Mouse (Mus musculus) heart, embryonic 12.5 days (tissue): ENCODE data around the gene Ctdsp2. TPM values are rescaled to one million over a fixed set of nuclear protein-coding genes. Genes with fewer than 3 reads are reported as not detected.
A peak's percentile ranks its signal among the peaks of the same experiment; 100 is the strongest.

Experiments
- ATAC-seq: fragments of 200-750 bp; cut with Nextera tagmentation; 2 replicates; pipeline ENCODE4 v1.8.0; 2017; ENCODE audit warnings: moderate TSS enrichment, moderate library complexity; ENCODE audit not compliant: insufficient number of reproducible peaks, low FRiP score
- H3K27ac ChIP-seq: fragments of 300-500 bp; sonication (generic); 2 replicates; pipeline ENCODE4 v1.5.1; 2016; ENCODE audit warnings: mild to moderate bottlenecking, moderate library complexity; ENCODE audit not compliant: poor library complexity, severe bottlenecking
- H3K27me3 ChIP-seq: fragments of 300-500 bp; sonication (generic); replicated peaks from 2 replicates; pipeline ENCODE4 v1.6.1; 2016; ENCODE audit warnings: mild to moderate bottlenecking, moderate library complexity
- H3K36me3 ChIP-seq: fragments of 300-500 bp; sonication (generic); 2 replicates; pipeline ENCODE4 v1.6.1; 2016; ENCODE audit warnings: mild to moderate bottlenecking, moderate library complexity
- H3K4me1 ChIP-seq: fragments of 300-500 bp; sonication (generic); replicated peaks from 2 replicates; pipeline ENCODE4 v1.6.1; 2016; ENCODE audit warnings: mild to moderate bottlenecking
- H3K4me2 ChIP-seq: fragments of 300-500 bp; sonication (generic); 2 replicates; pipeline ENCODE4 v1.6.1; 2016; ENCODE audit warnings: mild to moderate bottlenecking, moderate library complexity
- H3K4me3 ChIP-seq: fragments of 300-500 bp; sonication (generic); 2 replicates; pipeline ENCODE4 v1.5.1; 2016; ENCODE audit warnings: mild to moderate bottlenecking
- H3K9ac ChIP-seq: fragments of 300-500 bp; sonication (generic); 2 replicates; pipeline ENCODE4 v1.6.1; 2016; ENCODE audit warnings: mild to moderate bottlenecking, moderate library complexity
- H3K9me3 ChIP-seq: fragments of 300-500 bp; sonication (generic); replicated peaks from 2 replicates; pipeline ENCODE4 v1.6.1; 2016; ENCODE audit warnings: mild to moderate bottlenecking, moderate library complexity
- WGBS: fragments of 180-500 bp; shearing (Covaris S2); methylation state at CpG from one replicate; pipeline ENCODE4 v1.1.7; 2016; 5-methylcytosine and 5-hydroxymethylcytosine counted together
- polyA plus RNA-seq: library from polyadenylated mRNA; unstranded; fragments of >200 nt; fragmentation: Nextera tagmentation; extraction: Ambion mirVana; gene quantifications from 2 replicates; pipeline ENCODE4 v1.2.1, GENCODE M21; 2016

The Ctdsp2 gene
- polyA plus RNA-seq, result 54.0 and 54.6 TPM in 2 replicates

DNA sequence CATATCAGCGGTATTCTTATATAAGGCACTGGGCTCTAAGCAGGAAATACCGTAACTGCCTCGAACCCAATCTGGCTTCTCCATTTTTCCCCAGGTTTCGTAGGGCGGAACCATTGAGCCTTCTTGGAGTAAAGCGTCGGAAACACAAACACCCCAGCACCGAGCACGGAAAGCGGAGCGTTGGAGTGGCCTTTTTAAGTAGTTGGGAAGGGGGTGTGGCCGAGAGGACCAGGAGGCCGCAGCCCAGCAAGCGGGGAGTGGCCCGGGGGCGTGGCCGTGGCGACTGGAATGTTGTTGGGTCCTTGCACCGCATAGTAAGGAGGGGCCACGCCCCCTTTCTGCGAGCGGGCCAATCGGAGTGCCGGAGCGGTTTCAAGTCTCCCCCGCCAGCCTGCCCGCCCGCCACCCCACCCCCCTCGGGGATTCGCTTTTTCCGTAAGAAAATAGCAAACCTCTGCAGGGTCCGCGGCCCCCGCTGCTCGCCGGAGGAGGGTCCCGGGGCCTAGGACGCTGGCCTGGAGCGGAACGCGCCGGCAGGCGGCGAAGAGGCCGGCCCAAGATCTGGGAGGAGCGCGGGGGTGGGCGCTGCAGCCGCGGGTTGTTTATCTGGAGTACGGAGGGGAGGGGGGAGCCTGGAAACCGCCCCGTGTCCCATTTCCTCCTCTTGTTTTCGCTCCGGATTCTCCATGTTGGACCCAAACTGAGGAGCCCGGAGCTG lies at the start of gene Ctdsp2:
TSS of gene Ctdsp2 (plus strand) at position 441 of the 718 bp plus-strand sequence.
- WGBS, result under 1% methylated on average over 54 of the region's 56 CpGs
- peak; percentile 95 for ATAC-seq
- Histone ChIP-seq H3K9me3 (no peaks in the 10 kb centered on the region), H3K4me1 (peaks cover 38% of the 10 kb centered on the region), H3K4me2 (peak within 1 kb of the TSS; percentile 96), H3K4me3 (peak within 1 kb of the TSS; percentile 100), H3K27me3 (no peaks in the 10 kb centered on the region), H3K27ac (peak within 1 kb of the TSS; percentile 98), H3K36me3 (no peaks in the 10 kb centered on the region; the same call in 1 of the 2 replicates), H3K9ac (peak within 1 kb of the TSS; percentile 100)

DNA sequence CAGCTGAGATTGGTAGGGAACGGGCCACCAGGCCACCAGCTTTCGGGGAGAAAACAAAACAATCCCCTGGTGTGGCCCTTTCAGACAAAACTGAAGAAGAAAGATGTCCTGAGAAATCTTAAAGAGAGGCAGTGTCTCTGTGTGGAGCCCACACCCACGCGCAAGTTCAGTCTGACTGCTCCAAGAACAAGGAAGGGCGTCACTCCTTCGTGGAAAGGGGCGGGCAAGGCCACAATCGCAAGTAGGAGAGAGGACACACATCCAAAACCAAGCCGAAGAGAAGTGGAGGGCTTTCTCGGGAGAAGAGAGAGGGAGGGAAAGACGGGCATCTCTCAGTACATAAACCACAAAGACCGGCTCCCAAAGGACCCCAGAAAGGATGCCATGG lies 49.7 kb upstream of the Ctdsp2 start:
- Histone ChIP-seq H3K27ac (peak overlapping the region; percentile 84), H3K36me3 (no peaks in the 10 kb centered on the region), H3K27me3 (no peaks in the 10 kb centered on the region), H3K9ac (peak overlapping the region; percentile 85), H3K4me2 (peak overlapping the region; percentile 91), H3K9me3 (no peaks in the 10 kb centered on the region), H3K4me1 (peaks cover 65% of the 10 kb centered on the region), H3K4me3 (peak overlapping the region; percentile 54)
- WGBS, result 31% methylated on average over 12 of the region's 12 CpGs
- ATAC-seq, result no peak

GRCm38 (mm10) chr10:126929543-126929942 lies 49.0 kb upstream of the Ctdsp2 start:
- H3K4me1 ChIP-seq, result peaks cover 59% of the 10 kb centered on the region
- no peak overlapping the region for H3K4me3 ChIP-seq
- no peaks in the 10 kb centered on the region for H3K27me3 ChIP-seq
- H3K9me3 ChIP-seq, result no peaks in the 10 kb centered on the region
- WGBS, result 62% methylated on average over 3 of the region's 3 CpGs
- no peaks in the 10 kb centered on the region for H3K36me3 ChIP-seq
- no peak overlapping the region for H3K4me2 ChIP-seq
- ATAC-seq, result no peak
- H3K9ac ChIP-seq, result 0 out of 2 replicates have a peak overlapping the region, but pooled peaks have one; percentile 59
- no peak overlapping the region; the same call in 1 of the 2 replicates for H3K27ac ChIP-seq

GRCm38 (mm10) chr10:126930270-126931121 lies 48.0 kb upstream of the Ctdsp2 start:
- Histone ChIP-seq H3K36me3 (no peaks in the 10 kb centered on the region), H3K27ac (peak overlapping the region; percentile 94), H3K4me3 (no peak overlapping the region), H3K9ac (peak overlapping the region; percentile 59), H3K27me3 (no peaks in the 10 kb centered on the region), H3K4me2 (peak overlapping the region; percentile 27), H3K9me3 (no peaks in the 10 kb centered on the region), H3K4me1 (peaks cover 67% of the 10 kb centered on the region)
- peak; percentile 53; the same call in 1 of the 2 replicates for ATAC-seq
- WGBS, result 45% methylated on average over 15 of the region's 15 CpGs

DNA sequence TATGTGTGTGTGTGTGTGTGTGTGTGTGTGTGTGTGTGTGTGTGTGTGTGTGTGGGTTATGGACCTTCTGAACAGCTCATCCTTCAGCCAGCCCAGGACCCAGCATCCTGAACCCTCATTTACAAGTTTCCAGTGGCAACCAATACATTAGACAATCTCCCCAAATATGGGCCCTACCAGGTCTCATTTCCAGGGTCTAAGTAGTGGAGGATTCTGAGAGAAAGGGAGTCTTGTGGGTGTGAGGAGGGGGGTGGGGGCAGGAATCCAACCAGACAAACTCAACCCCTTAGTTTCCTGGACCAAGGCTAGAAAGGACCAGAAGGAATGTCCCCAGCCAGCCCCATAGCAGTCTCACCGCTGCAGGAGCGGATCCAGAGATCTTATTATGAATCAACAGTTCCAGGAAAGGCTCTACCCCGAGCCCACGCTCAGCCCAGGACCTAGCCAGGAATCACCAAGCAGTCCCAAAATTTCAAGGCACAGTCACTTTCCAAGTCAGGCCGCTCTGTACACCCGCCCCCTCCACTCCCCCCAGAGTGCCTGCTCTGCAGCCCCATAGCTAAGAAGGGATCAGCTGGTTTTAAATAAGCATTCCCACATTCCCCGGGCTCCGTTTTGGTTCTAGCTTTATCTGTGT lies 47.3 kb upstream of the Ctdsp2 start:
- Histone ChIP-seq H3K27me3 (no peaks in the 10 kb centered on the region), H3K4me1 (peaks cover 69% of the 10 kb centered on the region), H3K9ac (peak overlapping the region; percentile 59; the same call in 1 of the 2 replicates), H3K27ac (peak overlapping the region; percentile 94), H3K9me3 (no peaks in the 10 kb centered on the region), H3K36me3 (no peaks in the 10 kb centered on the region), H3K4me2 (peak overlapping the region; percentile 27), H3K4me3 (no peak overlapping the region)
- 40% methylated on average over 8 of the region's 8 CpGs for WGBS
- no peak for ATAC-seq

GRCm38 (mm10) chr10:126931760-126932139 lies 46.8 kb upstream of the Ctdsp2 start:
- H3K4me1 ChIP-seq, result peaks cover 68% of the 10 kb centered on the region
- no peak overlapping the region for H3K9ac ChIP-seq
- no peaks in the 10 kb centered on the region for H3K9me3 ChIP-seq
- H3K27ac ChIP-seq, result peak overlapping the region; percentile 94
- no peaks in the 10 kb centered on the region for H3K36me3 ChIP-seq
- H3K4me3 ChIP-seq, result no peak overlapping the region
- H3K4me2 ChIP-seq, result no peak overlapping the region
- ATAC-seq, result no peak
- H3K27me3 ChIP-seq, result no peaks in the 10 kb centered on the region

DNA sequence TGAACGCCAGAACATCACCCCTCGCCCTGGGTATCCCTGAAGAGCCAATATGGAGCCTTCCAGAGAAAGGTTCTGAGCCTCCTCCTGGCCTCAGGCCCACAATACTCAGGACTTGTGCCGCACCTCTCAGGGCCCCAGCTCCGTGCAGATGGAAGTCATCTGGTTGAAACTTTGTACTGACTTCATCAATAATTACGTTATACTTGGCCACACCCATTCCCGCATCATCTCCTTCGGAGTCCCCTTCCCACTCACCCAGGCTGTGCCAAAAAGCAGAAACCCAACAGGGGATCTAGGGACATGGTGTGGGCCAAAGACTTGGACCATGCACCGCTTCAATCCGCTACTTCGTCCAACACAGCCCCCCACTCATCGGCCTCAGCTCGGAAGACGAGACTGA lies 44.0 kb upstream of the Ctdsp2 start:
- no peak for ATAC-seq
- no peaks in the 10 kb centered on the region for H3K27me3 ChIP-seq
- 90% methylated on average over 13 of the region's 13 CpGs for WGBS
- H3K4me2 ChIP-seq, result no peak overlapping the region
- no peak overlapping the region for H3K9ac ChIP-seq
- no peaks in the 10 kb centered on the region for H3K36me3 ChIP-seq
- no peak overlapping the region for H3K4me3 ChIP-seq
- H3K4me1 ChIP-seq, result peaks cover 48% of the 10 kb centered on the region
- no peak overlapping the region for H3K27ac ChIP-seq
- peaks cover 9% of the 10 kb centered on the region for H3K9me3 ChIP-seq

DNA sequence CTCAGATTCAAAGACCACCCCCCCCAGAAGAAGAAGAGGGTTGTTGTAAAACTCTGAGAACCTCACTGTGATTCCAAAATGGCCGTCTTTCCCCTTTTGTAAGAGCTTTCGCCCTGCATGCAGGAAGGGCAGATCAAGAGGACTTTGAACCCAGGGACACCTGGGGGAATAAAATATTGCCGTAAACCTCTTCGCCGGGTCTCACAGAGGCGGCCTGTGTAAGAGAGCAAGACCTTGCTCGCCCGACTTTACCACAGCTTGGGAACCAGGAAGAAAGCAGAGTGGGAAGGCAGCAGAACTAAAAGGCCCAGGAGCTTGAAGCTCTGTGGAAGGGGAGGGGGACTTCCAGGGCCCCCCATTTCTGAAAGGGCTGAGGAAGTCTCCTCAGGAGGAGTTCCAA lies 43.4 kb upstream of the Ctdsp2 start:
- peaks cover 9% of the 10 kb centered on the region for H3K9me3 ChIP-seq
- peak overlapping the region; percentile 61; the same call in 1 of the 2 replicates for H3K9ac ChIP-seq
- 86% methylated on average over 8 of the region's 8 CpGs for WGBS

GRCm38 (mm10) chr10:126935556-126936381 lies 42.7 kb upstream of the Ctdsp2 start:
- Histone ChIP-seq H3K4me2 (no peak overlapping the region), H3K9ac (peak overlapping the region; percentile 61; the same call in 1 of the 2 replicates), H3K4me3 (no peak overlapping the region), H3K27me3 (no peaks in the 10 kb centered on the region), H3K4me1 (peaks cover 47% of the 10 kb centered on the region), H3K9me3 (peaks cover 9% of the 10 kb centered on the region), H3K36me3 (no peaks in the 10 kb centered on the region), H3K27ac (peak overlapping the region; percentile 45)
- ATAC-seq, result no peak
- 47% methylated on average over 18 of the region's 18 CpGs for whole genome bisulfite sequencing

More for the DNA sequence above, 43.4 kb upstream of the Ctdsp2 start:
- no peak overlapping the region for H3K4me3 ChIP-seq
- no peak for ATAC-seq
- no peaks in the 10 kb centered on the region for H3K27me3 ChIP-seq
- no peaks in the 10 kb centered on the region for H3K36me3 ChIP-seq
- no peak overlapping the region for H3K4me2 ChIP-seq
- H3K4me1 ChIP-seq, result peaks cover 47% of the 10 kb centered on the region
- peak overlapping the region; percentile 45 for H3K27ac ChIP-seq

GRCm38 (mm10) chr10:126940949-126941348 lies 37.6 kb upstream of the Ctdsp2 start:
- peak; percentile 60; the same call in 1 of the 2 replicates for ATAC-seq
- Histone ChIP-seq H3K27me3 (no peaks in the 10 kb centered on the region), H3K9ac (no peak overlapping the region), H3K4me2 (peak overlapping the region; percentile 25; the same call in 1 of the 2 replicates), H3K4me1 (peaks cover 29% of the 10 kb centered on the region), H3K4me3 (no peak overlapping the region), H3K27ac (peak overlapping the region; percentile 72), H3K36me3 (no peaks in the 10 kb centered on the region), H3K9me3 (peaks cover 14% of the 10 kb centered on the region)
- WGBS, result 38% methylated on average over 7 of the region's 7 CpGs
